Mouse (Mus musculus): ENCODE data around the gene Soat1.
"Not testable (repeated sequence)": the region's sequence is repeated elsewhere in the genome, so short reads cannot be mapped to it uniquely, and the experiment has no call there.

DNA sequence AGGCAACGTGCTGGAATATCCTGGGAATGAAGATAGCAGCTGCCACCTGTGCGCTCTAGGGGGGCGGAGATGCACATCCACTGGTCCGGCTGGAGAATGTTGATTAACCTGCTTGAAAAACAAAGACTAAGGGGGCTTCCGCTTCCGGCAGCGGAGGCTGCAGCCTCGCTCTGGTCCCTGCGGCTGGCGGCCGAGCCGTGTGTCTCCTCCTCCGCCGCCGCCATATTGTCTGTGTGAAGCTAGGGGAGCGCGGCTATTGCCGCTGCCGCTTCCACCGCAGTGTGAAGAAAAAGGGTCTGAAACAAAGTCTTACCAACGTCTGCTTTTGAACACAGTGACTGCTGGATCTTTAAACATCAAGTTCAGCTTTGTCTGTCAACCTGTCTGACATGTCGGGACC, 49.7 kb upstream of the Soat1 start, which contains the start of gene Gm10031:
- not testable (repeated sequence) for TF ChIP-seq CTCF, EP300 (IDR thresholded peaks at IDR 0.05; ENCODE audit: low read depth)

Data from liver, embryonic 14.5 days (tissue).